Mouse (Mus musculus) lung, embryonic 14.5 days (tissue): ENCODE data around the gene Pde1c. TPM values are rescaled to one million over a fixed set of nuclear protein-coding genes. Genes with fewer than 3 reads are reported as not detected.
"Not testable (repeated sequence)": the region's sequence is repeated elsewhere in the genome, so short reads cannot be mapped to it uniquely, and the experiment has no call there.

Source experiments
- ATAC-seq: fragments of 200-750 bp; cut with Nextera tagmentation; 2 replicates; pipeline ENCODE4 v1.8.0; 2017; ENCODE audit warnings: mild to moderate bottlenecking, moderate TSS enrichment, moderate library complexity; ENCODE audit not compliant: insufficient read depth
- DNase-seq: peaks from one replicate; pipeline ENCODE4 v3.0.0-alpha.2; 2015
- H3K27ac ChIP-seq: fragments of 300-500 bp; sonication (generic); 2 replicates; pipeline ENCODE4 v1.5.1; 2014; ENCODE audit warnings: low read depth, mild to moderate bottlenecking, moderate library complexity
- H3K27me3 ChIP-seq: fragments of 300-500 bp; sonication (generic); 2 replicates; pipeline ENCODE4 v1.6.1; 2014; ENCODE audit warnings: low read length, control low read depth; ENCODE audit not compliant: insufficient read depth
- H3K36me3 ChIP-seq: fragments of 300-500 bp; sonication (generic); 2 replicates; pipeline ENCODE4 v1.6.1; 2014; ENCODE audit warnings: control low read depth; ENCODE audit not compliant: insufficient read depth
- H3K4me1 ChIP-seq: fragments of 300-500 bp; sonication (generic); 2 replicates; pipeline ENCODE4 v1.6.1; 2014; ENCODE audit warnings: antibody characterized with exemption, control low read depth; ENCODE audit not compliant: insufficient read depth
- H3K4me2 ChIP-seq: fragments of 300-500 bp; sonication (generic); 2 replicates; pipeline ENCODE4 v1.6.1; 2014; ENCODE audit warnings: mild to moderate bottlenecking
- H3K4me3 ChIP-seq: fragments of 300-500 bp; sonication (generic); 2 replicates; pipeline ENCODE4 v1.5.1; 2014; ENCODE audit warnings: low read depth, low read length
- H3K9ac ChIP-seq: fragments of 300-500 bp; sonication (generic); 2 replicates; pipeline ENCODE4 v1.6.1; 2014
- H3K9me3 ChIP-seq: fragments of 300-500 bp; sonication (generic); 2 replicates; pipeline ENCODE4 v1.6.1; 2016; ENCODE audit warnings: low read depth, low read length, control low read depth
- CTCF ChIP-seq: IDR thresholded peaks from 2 replicates; pipeline ENCODE4 v1.5.1; 2016; ENCODE audit warnings: antibody characterized with exemption, low read depth
- WGBS: fragments of 180-500 bp; shearing (Covaris S2); extraction: QIAGEN DNeasy Blood & Tissue Kit; methylation state at CpG from one replicate; pipeline ENCODE4 v1.1.7; 2014; 5-methylcytosine and 5-hydroxymethylcytosine counted together
- polyA plus RNA-seq: library from polyadenylated mRNA; unstranded; fragments of >200 nt; fragmentation: Nextera tagmentation; extraction: Ambion mirVana; gene quantifications from 2 replicates; pipeline ENCODE4 v1.2.1, GENCODE M21; 2014

The Pde1c gene
- 0.92 and 1.2 TPM in 2 replicates for polyA plus RNA-seq

DNA sequence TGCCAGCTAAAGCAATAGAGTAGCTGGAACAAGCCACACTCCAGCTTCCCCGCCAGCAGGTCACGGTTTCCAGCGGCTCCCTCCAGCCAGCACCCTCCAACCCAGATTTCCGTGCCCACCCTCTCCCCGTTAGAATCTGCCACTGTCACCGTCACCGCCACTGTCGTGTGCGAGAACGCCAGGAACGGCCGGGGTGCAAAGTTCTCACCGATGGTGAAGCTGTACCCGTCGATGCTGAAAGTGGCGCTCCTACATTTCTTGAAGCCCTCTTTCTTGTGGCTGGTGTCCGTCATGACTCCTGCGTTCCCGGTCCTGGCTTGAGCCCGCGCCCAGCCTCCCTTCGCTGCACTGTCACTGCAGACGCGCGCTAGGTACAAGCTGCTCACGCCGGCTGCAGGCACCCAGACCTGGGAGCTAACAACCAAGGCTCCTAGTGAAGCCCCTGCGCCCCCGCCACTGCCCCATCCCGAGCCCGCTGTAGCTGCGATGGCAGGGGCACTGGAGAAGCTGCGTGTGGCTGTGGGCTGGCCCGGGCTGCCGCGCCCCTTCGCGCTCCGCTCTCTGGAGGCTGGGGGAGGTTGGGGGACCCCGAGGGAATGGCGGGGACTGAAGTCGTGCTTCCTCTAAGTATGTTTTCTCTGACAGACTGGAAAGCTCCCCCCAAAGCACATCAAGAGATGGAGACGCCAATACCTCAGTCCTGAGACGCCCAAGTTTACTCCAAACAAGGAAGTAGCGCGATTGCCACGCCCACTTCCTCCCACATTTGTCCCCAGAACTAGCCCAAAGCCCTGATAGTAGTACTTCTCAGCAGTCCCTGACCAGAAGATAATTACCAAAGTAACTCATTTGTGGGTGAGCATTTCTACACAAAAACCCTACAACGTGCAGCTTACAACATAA, at the start of gene Pde1c:
TSS of gene Pde1c (minus strand) at position 634 of the 903 bp plus-strand sequence.
- peak within 1 kb of the TSS; percentile 98 for H3K4me2 ChIP-seq
- peak within 1 kb of the TSS; percentile 49 for H3K9ac ChIP-seq
- DNase-seq (peak; percentile 78), ATAC-seq (peak; percentile 91)
- H3K9me3 ChIP-seq = no peaks in the 10 kb centered on the region
- H3K4me3 ChIP-seq = peak within 1 kb of the TSS; percentile 66
- no peak within 1 kb of the TSS for H3K27ac ChIP-seq
- no peaks in the 10 kb centered on the region for H3K36me3 ChIP-seq
- H3K27me3 ChIP-seq = no peaks in the 10 kb centered on the region; the same call in 1 of the 2 replicates
- no peaks in the 10 kb centered on the region for H3K4me1 ChIP-seq
- 1% methylated on average over 48 of the region's 48 CpGs for WGBS
- TF ChIP-seq CTCF = no peak

DNA sequence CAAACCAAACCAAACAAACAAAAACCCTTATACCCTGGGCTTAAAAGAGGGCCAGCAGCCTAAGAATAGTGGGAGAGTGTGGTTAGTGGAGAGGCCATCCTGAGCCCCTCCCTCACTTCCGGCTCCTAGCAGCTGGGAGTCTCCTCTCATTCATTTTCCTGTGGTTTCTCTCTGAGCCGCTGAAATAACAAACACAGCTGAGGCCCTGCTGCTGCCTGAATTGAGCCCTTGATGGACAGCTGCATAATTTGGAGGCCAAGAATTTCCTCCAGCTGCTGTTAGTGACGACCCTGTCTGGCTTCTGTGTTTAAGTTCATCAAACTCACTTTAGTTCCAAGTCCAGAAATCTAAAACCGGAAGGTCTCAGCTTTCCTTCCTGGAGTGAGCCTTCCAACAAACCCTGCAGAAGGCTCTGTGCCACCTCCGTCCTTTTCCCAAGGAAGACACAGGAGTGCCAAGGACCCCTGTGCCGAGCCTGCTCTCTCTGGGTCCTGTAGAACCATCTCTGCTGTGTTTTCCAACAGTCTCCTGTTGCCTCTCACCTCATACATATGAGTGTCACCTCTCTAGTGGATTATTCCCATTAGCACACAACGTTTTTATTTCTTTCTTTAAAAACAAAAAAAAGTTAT, 48.2 kb upstream of the Pde1c start:
- 8% methylated on average over 7 of the region's 7 CpGs for WGBS
- H3K9me3 ChIP-seq = no peaks in the 10 kb centered on the region
- no peaks in the 10 kb centered on the region for H3K27me3 ChIP-seq
- peaks cover 8% of the 10 kb centered on the region for H3K4me1 ChIP-seq
- H3K4me2 ChIP-seq = peak overlapping the region; percentile 36
- ATAC-seq (peak; percentile 95), DNase-seq (peak; percentile 92)
- no peak overlapping the region for H3K4me3 ChIP-seq
- H3K27ac ChIP-seq = peak overlapping the region; percentile 44
- no peak overlapping the region for H3K9ac ChIP-seq
- no peak for TF ChIP-seq CTCF
- no peaks in the 10 kb centered on the region for H3K36me3 ChIP-seq

- H3K36me3 ChIP-seq = no peaks in the 10 kb centered on the region
- WGBS = 32% methylated on average over 10 of the region's 10 CpGs
- no peaks in the 10 kb centered on the region for H3K27me3 ChIP-seq
- no peak overlapping the region for H3K4me3 ChIP-seq
- H3K4me2 ChIP-seq = peak overlapping the region; percentile 36; the same call in 1 of the 2 replicates
- H3K9ac ChIP-seq = no peak overlapping the region
- DNase-seq (peak; percentile 43), ATAC-seq (peak; percentile 64)
- TF ChIP-seq CTCF = no peak
- H3K9me3 ChIP-seq = no peaks in the 10 kb centered on the region
- peaks cover 8% of the 10 kb centered on the region for H3K4me1 ChIP-seq
- H3K27ac ChIP-seq = peak overlapping the region; percentile 44
These were observed 47.5 kb upstream of the Pde1c start for GRCm38 (mm10) chr6:56616228-56616981.

- H3K27ac ChIP-seq, H3K36me3 ChIP-seq, H3K9me3 ChIP-seq, H3K4me1 ChIP-seq, H3K9ac ChIP-seq, H3K4me2 ChIP-seq, DNase-seq, H3K27me3 ChIP-seq, H3K4me3 ChIP-seq, ATAC-seq: not testable (repeated sequence)
- 61% methylated on average over 1 of the region's 1 CpGs for WGBS
These were observed 40.6 kb upstream of the Pde1c start for GRCm38 (mm10) chr6:56609529-56609928.

DNA sequence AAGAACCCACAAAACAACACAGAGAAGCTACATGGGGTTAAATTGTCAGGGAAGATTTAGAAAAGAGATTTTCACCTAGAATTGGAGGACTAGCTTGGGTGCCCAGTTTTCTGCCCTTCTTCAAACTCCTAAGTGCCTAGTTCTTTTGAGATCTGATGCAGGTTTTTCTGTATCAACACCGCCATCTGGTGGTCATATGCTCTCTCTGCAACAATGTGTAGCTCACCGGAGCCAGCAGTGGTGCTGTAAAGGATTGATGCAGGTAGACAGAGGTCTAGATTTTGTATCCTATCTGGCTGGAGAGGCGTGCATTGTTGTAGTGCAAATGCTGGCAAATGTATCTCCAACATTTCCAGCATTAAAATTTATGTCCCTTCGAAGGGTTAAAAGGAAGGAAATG, 39.4 kb upstream of the Pde1c start:
- Histone ChIP-seq H3K9me3 (no peaks in the 10 kb centered on the region), H3K4me1 (no peaks in the 10 kb centered on the region), H3K4me2 (no peak overlapping the region), H3K9ac (no peak overlapping the region), H3K27ac (no peak overlapping the region), H3K36me3 (no peaks in the 10 kb centered on the region), H3K4me3 (no peak overlapping the region), H3K27me3 (no peaks in the 10 kb centered on the region)
- ATAC-seq (no peak), DNase-seq (peak; percentile 88)
- TF ChIP-seq CTCF = peak; percentile 86
- 4% methylated on average over 4 of the region's 4 CpGs for WGBS

GRCm38 (mm10) chr6:56579568-56579967, 10.7 kb upstream of the Pde1c start:
- 6% methylated on average over 1 of the region's 1 CpGs for WGBS
- DNase-seq (no peak), ATAC-seq (no peak)
- H3K9me3 ChIP-seq = no peaks in the 10 kb centered on the region
- no peak overlapping the region for H3K4me2 ChIP-seq
- no peak overlapping the region for H3K27ac ChIP-seq
- H3K4me3 ChIP-seq = no peak overlapping the region
- H3K4me1 ChIP-seq = no peaks in the 10 kb centered on the region
- H3K9ac ChIP-seq = no peak overlapping the region
- TF ChIP-seq CTCF = no peak
- no peaks in the 10 kb centered on the region for H3K36me3 ChIP-seq
- H3K27me3 ChIP-seq = no peaks in the 10 kb centered on the region

DNA sequence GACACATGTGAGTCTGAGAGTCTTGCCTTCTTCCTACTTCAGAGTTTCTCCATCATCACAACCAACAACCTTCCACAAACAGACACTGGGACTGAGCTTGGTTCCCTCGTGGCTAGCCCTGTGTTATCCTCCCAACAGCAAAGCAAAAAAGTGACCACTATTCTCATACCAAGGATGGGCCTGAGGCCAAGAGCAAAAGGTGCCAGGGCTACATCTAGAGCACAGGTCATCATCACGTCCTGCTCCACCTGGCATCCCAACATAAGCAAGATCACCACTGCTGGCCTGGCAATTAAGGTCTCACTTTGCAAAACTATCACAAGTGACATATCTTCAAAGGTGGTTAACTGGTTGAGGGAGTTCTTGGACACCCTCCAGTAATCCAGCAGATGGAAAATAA, 8.0 kb downstream of the Pde1c start:
- DNase-seq (no peak), ATAC-seq (no peak)
- Histone ChIP-seq H3K27me3 (no peaks in the 10 kb centered on the region), H3K4me3 (no peak overlapping the region), H3K9ac (no peak overlapping the region), H3K4me2 (no peak overlapping the region), H3K27ac (no peak overlapping the region), H3K4me1 (no peaks in the 10 kb centered on the region), H3K36me3 (no peaks in the 10 kb centered on the region), H3K9me3 (no peaks in the 10 kb centered on the region)
- 64% methylated on average over 2 of the region's 2 CpGs for WGBS
- TF ChIP-seq CTCF = no peak
